Mouse (Mus musculus): ENCODE results near the gene Col18a1. TPM values are rescaled to one million over a fixed set of nuclear protein-coding genes. Genes with fewer than 3 reads are reported as not detected.

Gene Col18a1
- polyA plus RNA-seq, 1 experiment from 2014 or later, result 86.5 TPM

GRCm38 (mm10) chr10:77180110-77180509 lies 13.8 kb upstream of the Col18a1 start:
- no peak overlapping the region for H3K9ac ChIP-seq
- no peak overlapping the region for H3K27ac ChIP-seq (replicated peaks)
- H3K4me1 ChIP-seq, result no peaks in the 10 kb centered on the region
- ATAC-seq (ENCODE audit: insufficient number of reproducible peaks, low FRiP score, low TSS enrichment, low read depth), result no peak
- no peak overlapping the region for H3K4me3 ChIP-seq (replicated peaks)
- no peaks in the 10 kb centered on the region for H3K9me3 ChIP-seq (replicated peaks)
- no peak overlapping the region for H3K4me2 ChIP-seq (replicated peaks)
- WGBS, result 67% methylated on average over 3 of the region's 3 CpGs
- no peaks in the 10 kb centered on the region for H3K27me3 ChIP-seq
- H3K36me3 ChIP-seq, result no peaks in the 10 kb centered on the region

GRCm38 (mm10) chr10:77178691-77179090 lies 12.3 kb upstream of the Col18a1 start:
- Histone ChIP-seq H3K9me3 (replicated peaks) (no peaks in the 10 kb centered on the region), H3K9ac (no peak overlapping the region), H3K4me1 (no peaks in the 10 kb centered on the region), H3K36me3 (no peaks in the 10 kb centered on the region), H3K4me3 (replicated peaks) (no peak overlapping the region), H3K4me2 (replicated peaks) (no peak overlapping the region), H3K27me3 (no peaks in the 10 kb centered on the region), H3K27ac (replicated peaks) (no peak overlapping the region)
- WGBS, result 84% methylated on average over 7 of the region's 7 CpGs
- no peak for ATAC-seq (ENCODE audit: insufficient number of reproducible peaks, low FRiP score, low TSS enrichment, low read depth)

GRCm38 (mm10) chr10:77170400-77170799 lies 4.1 kb upstream of the Col18a1 start:
- no peaks in the 10 kb centered on the region for H3K9me3 ChIP-seq (replicated peaks)
- no peaks in the 10 kb centered on the region for H3K36me3 ChIP-seq
- H3K9ac ChIP-seq, result no peak overlapping the region
- H3K27me3 ChIP-seq, result peaks cover 14% of the 10 kb centered on the region
- no peak overlapping the region for H3K27ac ChIP-seq (replicated peaks)
- no peak overlapping the region for H3K4me2 ChIP-seq (replicated peaks)
- H3K4me1 ChIP-seq, result peaks cover 13% of the 10 kb centered on the region
- no peak for ATAC-seq (ENCODE audit: insufficient number of reproducible peaks, low FRiP score, low TSS enrichment, low read depth)
- 89% methylated on average over 6 of the region's 6 CpGs for WGBS
- no peak overlapping the region for H3K4me3 ChIP-seq (replicated peaks)

DNA sequence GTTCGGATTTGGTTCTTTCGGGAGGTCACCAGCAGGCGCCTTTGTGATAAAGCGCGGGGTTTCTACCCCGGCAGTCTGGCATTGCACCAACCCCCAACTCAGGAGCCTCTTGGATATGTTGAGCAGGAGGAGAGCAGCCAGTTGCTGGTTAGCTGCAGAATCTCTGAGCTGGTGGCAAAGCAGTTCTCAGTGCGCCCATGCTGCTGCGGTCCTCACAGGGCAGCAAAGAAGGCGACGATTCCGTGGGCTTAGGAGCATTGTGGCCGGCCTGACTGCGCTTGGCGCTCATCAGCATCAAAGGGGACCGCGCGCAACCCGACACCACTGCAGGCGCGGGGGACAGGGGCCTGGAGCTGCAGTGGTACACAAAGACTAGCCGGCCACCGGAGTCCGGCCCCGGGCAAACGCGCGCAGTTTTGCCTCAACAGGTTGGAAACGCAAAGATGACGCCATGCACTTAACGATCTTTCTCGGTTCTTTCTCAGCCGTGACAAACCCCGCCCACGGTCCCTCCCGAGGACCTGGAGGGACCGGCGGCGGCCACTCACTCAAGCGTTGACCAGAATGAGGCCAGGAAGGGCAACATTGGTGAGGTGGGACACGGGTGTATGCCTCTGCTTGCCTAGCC lies 916 bp downstream of the Col18a1 start:
- peak overlapping the region; percentile 53 for H3K27ac ChIP-seq (replicated peaks)
- 0 out of 2 replicates have a peak overlapping the region, but pooled peaks have one; percentile 2 for H3K9ac ChIP-seq
- H3K36me3 ChIP-seq, result no peaks in the 10 kb centered on the region
- peak overlapping the region; percentile 47 for H3K4me3 ChIP-seq (replicated peaks)
- WGBS, result 1% methylated on average over 40 of the region's 40 CpGs
- H3K9me3 ChIP-seq (replicated peaks), result no peaks in the 10 kb centered on the region
- ATAC-seq (ENCODE audit: insufficient number of reproducible peaks, low FRiP score, low TSS enrichment, low read depth), result no peak
- peaks cover 28% of the 10 kb centered on the region for H3K27me3 ChIP-seq
- peaks cover 32% of the 10 kb centered on the region for H3K4me1 ChIP-seq
- H3K4me2 ChIP-seq (replicated peaks), result peak overlapping the region; percentile 86

DNA sequence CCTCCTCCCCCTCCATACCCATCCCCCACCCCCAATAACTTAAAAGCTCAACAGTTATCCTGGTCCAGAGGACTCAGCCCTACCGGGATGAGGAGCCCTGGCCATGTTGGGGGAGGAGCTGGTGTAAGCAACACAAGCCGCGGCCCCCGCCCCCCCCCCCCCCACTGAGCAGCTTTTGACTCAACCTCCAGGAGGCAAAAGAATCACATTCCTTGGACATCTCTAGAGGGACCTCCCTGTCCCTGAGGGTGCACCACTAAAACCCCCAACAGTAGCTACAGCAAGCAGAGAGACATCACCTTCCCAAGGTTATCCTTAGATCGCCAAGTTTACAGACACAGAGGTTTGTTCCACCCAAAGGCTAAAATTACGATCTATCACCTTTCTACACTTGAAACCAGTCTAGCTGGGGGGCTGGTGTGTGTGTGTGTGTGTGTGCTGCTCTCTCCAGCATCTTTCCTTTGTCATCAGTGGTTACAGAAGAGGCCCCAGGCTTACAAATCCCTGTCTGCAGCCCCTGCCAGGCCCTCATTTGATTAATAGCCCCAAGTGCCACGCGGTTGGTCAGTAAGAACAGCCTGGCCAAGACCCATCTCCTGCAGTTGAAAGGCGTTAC lies 1.8 kb downstream of the Col18a1 start:
- Histone ChIP-seq H3K9me3 (replicated peaks) (no peaks in the 10 kb centered on the region), H3K4me2 (replicated peaks) (peak overlapping the region; percentile 86), H3K9ac (no peak overlapping the region), H3K4me1 (peaks cover 32% of the 10 kb centered on the region), H3K27ac (replicated peaks) (no peak overlapping the region), H3K4me3 (replicated peaks) (0 out of 2 replicates have a peak overlapping the region, but pooled peaks have one; percentile 10), H3K36me3 (no peaks in the 10 kb centered on the region), H3K27me3 (peaks cover 28% of the 10 kb centered on the region)
- WGBS, result 13% methylated on average over 9 of the region's 9 CpGs
- ATAC-seq (ENCODE audit: insufficient number of reproducible peaks, low FRiP score, low TSS enrichment, low read depth), result no peak

- Histone ChIP-seq H3K27ac (replicated peaks) (0 out of 2 replicates have a peak overlapping the region, but pooled peaks have one; percentile 39), H3K4me3 (replicated peaks) (no peak overlapping the region), H3K4me1 (peaks cover 35% of the 10 kb centered on the region), H3K27me3 (peaks cover 28% of the 10 kb centered on the region), H3K36me3 (no peaks in the 10 kb centered on the region), H3K9me3 (replicated peaks) (no peaks in the 10 kb centered on the region), H3K4me2 (replicated peaks) (peak overlapping the region; percentile 86; the same call in 1 of the 2 replicates), H3K9ac (no peak overlapping the region)
- ATAC-seq (ENCODE audit: insufficient number of reproducible peaks, low FRiP score, low TSS enrichment, low read depth), result no peak
- WGBS, result 31% methylated on average over 5 of the region's 5 CpGs
These were observed 2.3 kb downstream of the Col18a1 start for GRCm38 (mm10) chr10:77164041-77164436.

DNA sequence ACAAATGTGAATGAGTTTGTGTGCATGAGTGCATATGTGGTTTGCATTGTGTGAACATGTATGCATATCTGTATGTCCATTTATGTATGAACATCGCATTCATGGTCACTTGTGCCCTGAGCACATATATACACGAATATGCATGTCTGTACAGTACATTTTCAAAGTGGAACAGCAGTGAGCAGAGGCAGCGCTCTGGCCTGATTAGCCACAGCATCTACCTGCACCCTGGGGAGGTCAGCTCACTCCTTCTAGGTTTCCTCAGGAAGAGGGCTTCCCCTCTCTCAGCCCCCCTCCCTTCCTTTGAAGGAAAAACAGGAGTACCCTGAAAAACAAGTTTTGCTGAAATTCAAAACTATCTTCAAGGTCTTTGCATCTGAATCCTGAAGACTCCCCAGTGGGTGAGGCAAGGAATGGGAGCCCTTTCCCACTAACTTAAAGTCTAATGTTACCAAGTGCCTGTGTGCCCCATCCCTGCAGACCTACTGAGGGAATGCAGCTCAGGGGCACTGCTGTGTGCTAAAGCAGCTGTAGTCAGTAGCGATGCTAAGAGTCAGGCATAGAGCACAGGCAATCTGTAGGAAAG lies 2.9 kb downstream of the Col18a1 start:
- Histone ChIP-seq H3K27ac (replicated peaks) (0 out of 2 replicates have a peak overlapping the region, but pooled peaks have one; percentile 39), H3K4me2 (replicated peaks) (peak overlapping the region; percentile 86; the same call in 1 of the 2 replicates), H3K4me3 (replicated peaks) (no peak overlapping the region), H3K4me1 (peaks cover 40% of the 10 kb centered on the region), H3K27me3 (peaks cover 28% of the 10 kb centered on the region), H3K9ac (no peak overlapping the region), H3K9me3 (replicated peaks) (no peaks in the 10 kb centered on the region), H3K36me3 (no peaks in the 10 kb centered on the region)
- no peak for ATAC-seq (ENCODE audit: insufficient number of reproducible peaks, low FRiP score, low TSS enrichment, low read depth)
- 38% methylated on average over 4 of the region's 4 CpGs for WGBS

DNA sequence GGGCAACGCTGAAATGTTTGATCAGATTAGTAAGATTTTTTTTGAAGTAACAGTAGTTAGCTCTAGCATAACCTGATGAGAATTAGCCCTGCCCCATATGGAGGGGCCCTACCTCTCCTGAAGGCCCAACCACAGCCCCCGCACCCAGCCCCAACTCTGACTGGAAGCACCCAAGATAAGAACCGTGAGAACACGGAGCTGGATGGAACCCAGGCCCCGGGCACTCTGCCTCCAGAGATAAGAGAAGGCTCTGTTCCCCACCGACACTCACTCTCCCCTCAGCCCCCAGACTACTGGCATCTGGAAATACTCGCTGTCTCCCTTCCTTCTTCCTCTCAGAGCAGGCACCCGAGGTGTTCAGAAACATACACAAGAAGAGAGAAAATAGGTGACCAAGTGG lies 6.8 kb downstream of the Col18a1 start:
- Histone ChIP-seq H3K27ac (replicated peaks) (no peak overlapping the region), H3K9ac (no peak overlapping the region), H3K9me3 (replicated peaks) (no peaks in the 10 kb centered on the region), H3K4me2 (replicated peaks) (no peak overlapping the region), H3K4me1 (peaks cover 22% of the 10 kb centered on the region), H3K4me3 (replicated peaks) (no peak overlapping the region), H3K27me3 (0 out of 2 replicates have a peak, but pooled peaks cover 5% of the 10 kb centered on the region), H3K36me3 (no peaks in the 10 kb centered on the region)
- 36% methylated on average over 8 of the region's 8 CpGs for WGBS
- ATAC-seq (ENCODE audit: insufficient number of reproducible peaks, low FRiP score, low TSS enrichment, low read depth), result no peak

DNA sequence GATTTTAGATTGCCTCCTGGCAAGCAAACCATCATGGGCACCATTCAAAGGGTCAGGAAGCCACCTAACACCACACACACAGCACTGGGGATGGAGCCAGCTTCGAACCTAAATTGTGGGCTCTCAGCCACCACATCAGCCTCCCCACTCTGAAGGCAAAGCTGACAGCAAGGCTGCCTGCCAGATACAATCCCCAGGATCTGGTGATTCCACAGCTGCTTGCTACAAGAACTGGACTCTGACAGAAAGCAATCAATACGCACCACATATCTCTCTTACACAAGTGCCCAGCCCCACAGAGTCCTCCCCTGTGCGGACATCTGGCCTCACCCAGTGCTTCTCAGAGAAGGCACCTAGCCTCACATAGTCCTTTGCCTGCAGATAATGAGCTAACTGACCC lies 7.4 kb downstream of the Col18a1 start:
- WGBS, result 56% methylated on average over 3 of the region's 3 CpGs
- 0 out of 2 replicates have a peak, but pooled peaks cover 4% of the 10 kb centered on the region for H3K27me3 ChIP-seq
- H3K36me3 ChIP-seq, result no peaks in the 10 kb centered on the region
- no peak overlapping the region for H3K9ac ChIP-seq
- H3K4me1 ChIP-seq, result peaks cover 20% of the 10 kb centered on the region
- no peaks in the 10 kb centered on the region for H3K9me3 ChIP-seq (replicated peaks)
- no peak overlapping the region for H3K27ac ChIP-seq (replicated peaks)
- H3K4me3 ChIP-seq (replicated peaks), result no peak overlapping the region
- no peak overlapping the region for H3K4me2 ChIP-seq (replicated peaks)
- ATAC-seq (ENCODE audit: insufficient number of reproducible peaks, low FRiP score, low TSS enrichment, low read depth), result no peak

GRCm38 (mm10) chr10:77157245-77158019 lies 8.9 kb downstream of the Col18a1 start:
- Histone ChIP-seq H3K27ac (replicated peaks) (no peak overlapping the region), H3K4me3 (replicated peaks) (no peak overlapping the region), H3K9me3 (replicated peaks) (no peaks in the 10 kb centered on the region), H3K9ac (no peak overlapping the region), H3K27me3 (no peaks in the 10 kb centered on the region), H3K4me2 (replicated peaks) (no peak overlapping the region), H3K4me1 (peaks cover 20% of the 10 kb centered on the region), H3K36me3 (no peaks in the 10 kb centered on the region)
- WGBS, result 35% methylated on average over 11 of the region's 11 CpGs
- ATAC-seq (ENCODE audit: insufficient number of reproducible peaks, low FRiP score, low TSS enrichment, low read depth), result no peak

DNA sequence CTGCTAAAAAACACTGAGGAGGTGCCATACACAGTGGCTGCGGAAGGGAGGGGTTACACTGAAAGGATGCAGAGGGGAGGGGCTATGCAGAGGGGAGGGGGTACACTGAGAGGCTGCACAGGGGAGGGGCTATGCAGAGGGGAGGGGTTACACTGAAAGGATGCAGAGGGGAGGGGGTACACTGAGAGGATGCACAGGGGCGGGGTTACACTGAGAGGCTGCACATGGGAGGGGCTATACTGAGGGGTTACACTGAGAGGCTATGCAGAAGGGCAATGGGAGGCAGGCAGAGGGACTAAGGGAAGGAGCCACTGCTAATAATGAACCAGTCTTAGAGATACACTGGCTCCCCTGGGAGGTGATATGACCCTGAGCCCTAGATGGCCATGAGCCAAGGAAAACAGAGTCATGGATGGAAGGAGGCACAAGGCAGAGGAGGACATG lies 14.1 kb downstream of the Col18a1 start:
- Histone ChIP-seq H3K4me3 (replicated peaks) (no peak overlapping the region), H3K9ac (no peak overlapping the region), H3K9me3 (replicated peaks) (no peaks in the 10 kb centered on the region), H3K4me1 (peaks cover 28% of the 10 kb centered on the region), H3K27me3 (no peaks in the 10 kb centered on the region), H3K4me2 (replicated peaks) (no peak overlapping the region), H3K27ac (replicated peaks) (no peak overlapping the region), H3K36me3 (no peaks in the 10 kb centered on the region)
- ATAC-seq (ENCODE audit: insufficient number of reproducible peaks, low FRiP score, low TSS enrichment, low read depth), result peak; percentile 46; the same call in 1 of the 2 replicates
- WGBS, result 29% methylated on average over 2 of the region's 2 CpGs
